Mouse (Mus musculus): ENCODE results near the gene Ptpra.

Ptpra gene

DNA sequence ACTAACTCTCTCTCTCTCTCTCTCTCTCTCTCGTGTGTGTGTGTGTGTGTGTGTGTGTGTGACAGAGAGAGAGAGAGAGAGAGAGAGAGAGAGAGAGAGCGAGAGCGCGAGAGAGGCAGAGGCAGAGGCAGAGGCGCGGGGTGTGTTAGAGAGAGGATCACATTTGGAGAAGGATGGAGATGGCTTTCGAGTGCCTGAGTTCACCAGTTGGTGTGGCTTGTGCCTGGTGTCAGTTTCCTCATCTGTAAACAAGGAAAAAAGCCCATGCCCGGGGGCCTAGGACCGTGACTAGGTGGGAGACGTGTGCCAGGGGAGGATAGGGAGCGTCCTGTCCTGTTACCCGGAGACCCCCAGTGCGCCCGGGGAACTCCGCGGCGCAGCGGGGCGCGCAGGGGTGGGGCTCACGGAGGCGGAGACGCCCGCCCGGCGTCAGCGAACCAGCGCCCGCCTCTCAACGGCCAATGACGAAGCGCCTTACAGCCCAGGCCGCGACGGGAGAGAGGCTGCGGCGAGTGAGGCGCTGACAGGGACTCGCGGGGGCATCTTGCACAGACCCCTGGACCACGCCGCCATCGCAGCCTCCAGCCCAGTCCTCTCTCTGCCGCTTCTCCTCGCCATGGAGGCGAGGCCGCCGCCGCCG lies at the start of gene Ptpra:
Gene Ptpra, plus strand, starts transcription at position 485 of the 640 bp plus-strand sequence.
- DNase-seq (ENCODE audit: low read depth): peak; percentile 73

DNA sequence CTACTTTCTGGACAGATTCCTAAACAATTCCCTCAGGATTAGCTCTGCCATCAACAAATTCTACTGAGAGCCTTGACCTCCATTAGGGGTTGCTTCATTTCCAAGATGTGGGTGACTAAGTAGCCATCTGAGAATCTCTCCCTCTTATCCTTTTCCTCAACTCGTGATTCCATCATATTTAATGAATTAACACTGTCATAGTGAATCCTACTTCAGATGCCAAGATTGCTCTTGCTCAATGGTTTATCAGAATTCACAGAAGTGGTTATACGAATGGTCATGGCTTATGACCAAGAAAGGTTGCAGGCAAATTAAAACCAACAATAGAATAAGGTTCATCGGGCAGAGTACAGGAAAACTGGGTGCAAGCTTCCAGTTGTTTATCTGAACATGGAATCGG lies 48.2 kb upstream of the Ptpra start:
- no peak for DNase-seq (ENCODE audit: low read depth)

DNA sequence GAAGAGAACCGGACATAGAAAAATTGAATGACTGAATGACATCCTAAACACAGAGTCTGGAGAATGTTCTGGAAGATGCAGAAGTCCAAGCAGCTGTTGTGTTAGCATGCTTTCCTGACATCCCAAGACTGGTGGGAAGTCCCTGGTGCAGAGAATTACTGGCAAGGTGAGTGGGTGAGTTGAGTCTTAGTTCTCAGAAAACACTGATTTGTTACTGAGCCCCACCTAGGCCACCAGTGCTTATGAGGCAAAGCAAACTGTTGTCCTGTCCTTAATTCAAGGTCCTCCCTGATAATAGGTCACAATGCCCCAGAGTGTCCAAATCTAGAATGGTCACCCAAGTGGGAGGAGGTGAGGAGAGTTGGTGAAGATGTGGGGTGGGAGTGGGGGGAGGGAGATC lies 45.1 kb upstream of the Ptpra start, which contains the start of the genes Gm28372 and 1700020A23Rik:
Gene Gm28372, plus strand, starts transcription at position 301 of the 400 bp plus-strand sequence.
Gene 1700020A23Rik, plus strand, starts transcription at position 321 of the 400 bp plus-strand sequence.
- no peak for DNase-seq (ENCODE audit: low read depth)

DNA sequence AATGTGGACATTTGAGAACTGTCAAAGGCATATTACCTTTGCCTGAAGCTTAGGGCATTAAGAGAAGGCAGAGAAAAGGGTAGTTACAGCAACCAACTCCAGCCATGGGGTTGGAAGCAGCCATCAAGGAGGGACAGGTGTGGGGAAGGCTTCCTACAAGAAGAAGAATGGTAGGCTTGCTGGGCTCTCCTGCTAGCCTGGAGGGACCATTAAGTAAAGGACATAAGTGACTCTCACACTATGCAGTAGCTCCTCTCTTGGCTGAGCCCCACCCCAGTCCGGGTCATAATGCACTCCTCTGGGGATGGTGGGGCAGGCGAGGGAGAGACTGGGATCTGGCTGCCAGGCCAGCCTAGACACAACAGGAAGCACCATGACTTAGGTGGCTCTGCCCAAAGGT lies 43.9 kb upstream of the Ptpra start, which contains the start of gene Tmem239:
Gene Tmem239, plus strand, starts transcription at position 301 of the 400 bp plus-strand sequence.
- DNase-seq (ENCODE audit: low read depth): no peak

DNA sequence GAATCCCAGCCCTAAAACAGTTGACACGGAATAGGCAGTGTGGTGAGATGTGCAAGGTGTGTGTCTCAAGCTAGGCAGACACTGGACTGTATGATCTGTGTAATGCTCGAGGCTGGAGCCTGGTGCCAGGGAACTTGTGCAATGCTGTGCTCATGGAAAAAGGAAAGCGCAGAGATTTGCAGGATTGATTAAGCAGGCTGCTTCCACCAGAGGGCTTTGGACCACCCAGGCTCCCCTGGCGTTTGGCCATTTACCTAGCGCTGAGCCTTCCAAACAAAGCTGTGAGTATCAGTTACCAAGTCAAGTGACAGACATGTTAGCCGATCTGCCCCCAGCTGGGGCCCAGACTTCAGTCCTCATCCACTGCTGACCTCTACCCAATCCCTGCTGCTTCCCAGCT lies 41.9 kb upstream of the Ptpra start:
- DNase-seq (ENCODE audit: low read depth): no peak

DNA sequence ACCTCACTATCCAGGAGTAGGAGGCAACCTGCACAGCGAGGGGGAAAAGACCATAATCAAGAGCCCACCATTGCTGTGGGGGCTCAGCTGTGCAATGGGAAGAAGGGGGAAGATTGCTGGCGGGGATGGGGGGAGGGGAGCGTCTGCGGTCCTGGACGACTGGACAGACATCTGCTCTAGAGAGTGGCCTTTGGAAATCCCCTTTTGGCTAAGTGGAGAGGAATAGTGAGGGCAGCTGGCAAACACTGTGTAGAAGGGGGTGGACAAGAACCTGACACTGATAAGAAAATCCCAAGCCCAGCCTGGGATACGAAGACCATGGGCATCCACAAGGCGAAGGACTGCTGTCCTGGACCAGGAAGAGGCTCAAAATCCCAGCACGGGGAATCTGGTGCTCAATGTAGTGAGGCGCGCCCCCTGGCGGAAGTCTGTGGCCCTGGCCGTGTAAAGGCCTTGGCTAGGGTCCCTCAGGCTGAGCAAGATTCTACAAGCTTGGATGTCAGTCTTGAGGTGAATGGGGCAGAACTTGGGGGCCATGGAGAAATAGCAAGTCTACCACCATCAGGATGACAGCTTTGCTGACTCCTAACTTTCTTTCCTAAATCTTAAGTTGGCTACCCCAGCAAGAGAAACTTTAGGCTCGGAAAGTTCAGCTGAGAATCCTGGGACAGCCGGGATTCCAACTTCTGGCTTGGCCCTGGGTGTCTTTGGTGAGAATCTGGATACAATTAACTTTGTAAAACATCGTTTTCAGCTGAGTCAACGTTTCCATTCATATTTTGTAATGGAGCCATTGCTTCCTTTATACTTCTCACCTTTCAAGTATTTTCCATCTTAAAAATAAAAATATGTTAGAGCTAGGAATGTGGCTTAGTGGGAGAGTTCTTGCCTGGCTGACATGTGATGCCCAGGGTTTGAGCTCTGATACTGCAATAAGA lies 38.3 kb upstream of the Ptpra start:
- DNase-seq (ENCODE audit: low read depth): peak; percentile 58

DNA sequence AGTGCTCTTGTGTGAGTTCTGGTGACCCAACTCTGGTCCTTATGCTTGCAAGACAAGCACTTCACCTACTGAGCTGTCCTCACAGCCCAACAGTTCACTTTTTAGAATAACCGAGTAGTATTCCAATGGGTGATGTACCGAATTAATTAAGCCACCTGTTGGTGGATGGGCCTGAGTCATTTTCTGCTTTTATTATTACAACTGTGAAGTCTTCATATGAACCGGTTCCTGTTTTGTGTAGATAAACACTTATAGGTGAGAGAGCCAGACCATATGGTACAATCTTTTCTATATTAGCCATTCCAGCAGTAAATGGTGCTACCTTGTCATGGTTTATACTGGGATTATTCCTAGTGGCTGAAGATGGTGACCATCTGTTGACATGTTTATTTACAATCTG lies 37.3 kb upstream of the Ptpra start:
- no peak for DNase-seq (ENCODE audit: low read depth)

DNA sequence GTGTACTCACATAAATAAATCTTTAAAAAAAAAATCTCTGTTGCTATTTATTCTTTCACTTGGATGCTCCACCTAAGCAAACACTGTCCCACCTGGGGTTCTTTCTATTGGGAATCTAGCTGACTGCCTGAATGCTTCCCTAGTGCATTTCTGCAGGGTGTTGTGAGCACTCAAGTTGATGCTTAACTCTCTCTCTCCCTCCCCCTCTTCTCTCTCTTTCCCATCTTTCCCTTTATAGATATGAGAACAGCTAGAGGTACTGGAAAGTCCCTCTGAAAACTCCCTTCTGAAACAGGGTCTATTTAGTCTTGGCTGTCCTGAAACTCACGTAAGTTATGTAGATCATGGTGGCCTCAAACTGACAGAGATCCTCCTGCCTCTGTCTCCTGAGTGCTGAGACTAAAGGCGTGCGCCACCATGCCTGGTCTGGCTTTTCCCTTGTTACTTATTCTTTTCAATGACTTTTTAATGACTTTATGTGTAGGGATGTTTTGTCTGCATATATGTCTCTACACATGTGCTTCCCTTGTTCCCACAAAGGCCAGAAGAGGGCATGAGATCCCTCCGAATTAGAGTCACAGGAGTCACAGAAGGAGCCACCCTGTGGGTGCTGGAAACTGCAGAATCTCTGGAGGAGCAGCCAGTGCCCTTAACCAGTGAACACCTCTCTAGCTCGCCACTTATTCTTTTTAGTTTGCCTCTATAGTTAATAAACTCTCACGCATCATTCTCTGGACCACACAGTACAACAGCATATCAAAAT lies 35.8 kb upstream of the Ptpra start:
- DNase-seq (ENCODE audit: low read depth): no peak

DNA sequence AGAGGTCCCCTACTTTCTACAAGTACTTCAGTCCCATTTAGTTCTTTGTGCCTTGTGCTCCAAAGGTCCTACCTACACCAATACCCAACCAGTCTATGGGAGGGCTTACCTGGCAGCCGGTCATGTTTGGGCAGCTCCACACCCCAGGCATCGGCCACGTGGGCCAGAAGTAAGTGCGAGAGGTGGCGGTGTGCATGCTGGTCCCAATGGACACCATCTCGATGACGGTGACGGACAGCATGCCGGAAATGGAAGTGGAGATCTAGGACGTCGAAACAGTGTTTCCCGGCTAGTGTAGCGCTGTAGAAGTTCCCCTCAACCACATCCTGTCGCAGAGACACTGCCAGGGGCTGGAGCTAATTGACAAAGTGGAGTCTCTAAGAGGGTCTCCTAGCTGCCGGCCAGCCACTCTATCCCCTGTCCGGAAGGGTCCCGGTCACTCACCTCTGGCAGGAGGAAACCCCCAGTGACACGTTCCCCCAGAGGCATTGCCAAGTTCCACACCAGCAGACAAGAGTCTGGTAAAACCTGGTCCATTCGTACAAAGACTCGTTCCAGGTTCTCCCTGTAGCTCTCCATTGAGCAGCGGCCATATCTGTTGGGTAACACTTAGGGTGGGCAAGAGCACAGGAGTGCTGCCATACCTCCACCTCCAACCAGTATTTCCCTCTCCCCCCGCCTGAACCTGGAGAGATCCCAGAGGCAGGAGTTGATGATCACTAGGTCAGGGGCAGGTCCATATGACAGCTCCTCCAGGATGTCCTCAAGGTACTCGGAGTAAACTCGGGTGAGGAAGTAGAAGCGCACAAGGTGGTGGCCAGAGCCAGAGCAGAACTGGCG lies 28.1 kb upstream of the Ptpra start:
- no peak for DNase-seq (ENCODE audit: low read depth)

DNA sequence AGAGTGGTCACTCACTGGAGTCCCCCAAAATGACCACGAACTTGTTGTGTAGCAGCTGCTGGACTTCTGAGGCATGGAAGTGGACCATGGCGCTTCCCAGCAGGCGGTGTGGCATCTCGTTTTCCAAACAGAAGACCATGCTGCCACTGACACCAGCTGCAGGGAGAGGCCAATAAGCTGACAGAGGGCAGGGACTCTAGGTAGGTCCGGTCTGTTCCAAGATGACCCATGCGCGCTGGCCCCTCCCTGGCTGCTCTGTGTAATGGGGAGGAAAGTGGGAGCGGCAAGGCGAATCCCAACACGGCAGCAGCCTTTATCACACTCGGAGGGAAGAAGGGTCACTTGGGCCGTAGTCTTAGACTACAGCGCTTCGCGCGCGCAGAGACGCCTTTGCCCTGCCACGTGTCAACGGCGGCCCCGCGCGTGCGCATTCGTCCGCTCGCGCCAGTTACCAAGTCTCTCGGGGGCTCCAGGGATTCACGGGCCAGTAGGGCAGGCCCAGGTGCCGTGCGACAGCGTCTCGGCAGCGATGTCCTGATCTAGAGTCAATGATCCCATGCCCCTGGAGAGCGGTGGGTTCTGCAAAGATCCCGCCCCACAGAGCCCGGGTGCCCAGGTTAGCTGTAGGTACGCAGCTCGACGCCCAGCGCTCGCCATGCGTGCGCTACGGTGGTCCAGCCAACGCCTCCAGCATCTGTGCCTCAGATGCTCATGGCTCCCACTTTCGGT lies 26.5 kb upstream of the Ptpra start:
- DNase-seq (ENCODE audit: low read depth): peak; percentile 50

DNA sequence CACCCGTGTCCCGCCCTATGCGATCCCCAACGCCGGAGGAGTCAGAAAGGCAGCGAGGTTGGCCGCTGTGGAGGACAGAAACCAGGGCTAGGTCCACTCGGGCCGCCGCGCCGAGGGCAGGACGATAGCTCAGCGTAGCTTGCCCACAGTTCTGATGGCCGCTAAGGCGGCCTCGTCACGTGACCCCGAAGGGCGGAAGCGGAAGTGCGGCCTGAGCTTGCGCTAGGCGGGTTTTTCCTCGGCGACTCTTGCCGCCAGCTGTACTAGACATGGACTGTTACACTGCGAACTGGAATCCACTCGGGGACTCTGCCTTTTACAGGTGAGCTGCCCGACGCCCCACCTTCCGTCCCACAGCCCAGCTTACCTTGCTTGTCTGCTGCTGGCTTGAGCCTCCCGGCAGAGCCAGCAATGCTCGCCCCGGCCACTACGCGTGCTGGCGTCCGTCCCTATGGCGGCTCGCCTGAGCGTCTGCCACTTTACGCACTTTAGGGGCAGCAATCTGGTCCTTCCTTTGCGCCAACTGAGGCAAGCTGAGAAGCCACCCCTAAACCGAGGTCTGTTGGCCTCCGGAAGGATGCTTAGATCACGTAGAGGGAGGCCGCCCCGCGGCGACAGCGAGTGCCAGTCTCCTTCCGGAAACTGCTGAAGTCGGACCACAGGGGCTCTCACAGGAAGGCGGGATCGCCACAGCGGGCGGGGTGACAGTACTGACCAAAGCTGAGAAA lies 25.8 kb upstream of the Ptpra start, which contains the start of the genes Vps16 and Pced1a:
Gene Vps16, plus strand, starts transcription at position 214 of the 728 bp plus-strand sequence.
Gene Pced1a, minus strand, starts transcription at position 576 of the 728 bp plus-strand sequence.
- peak; percentile 81 for DNase-seq (ENCODE audit: low read depth)

DNA sequence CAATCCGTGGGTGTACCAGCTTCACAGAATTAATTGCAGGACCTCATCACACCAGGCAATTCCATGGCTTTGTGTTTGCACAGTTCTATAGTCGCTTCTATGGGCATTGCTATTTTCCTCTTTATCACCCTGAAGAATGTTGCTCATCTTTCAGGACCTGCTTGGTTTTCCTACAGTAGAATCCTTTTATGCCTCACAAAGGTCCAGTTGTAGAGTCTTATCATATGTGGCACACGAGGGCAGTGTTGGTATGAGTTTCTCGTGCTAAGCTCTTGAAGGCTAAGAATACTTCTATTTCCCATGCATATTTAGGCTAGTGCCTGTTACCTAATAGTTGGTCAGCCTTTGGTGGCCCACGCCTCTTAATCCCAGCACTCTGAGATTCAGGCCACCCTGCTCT lies 25.0 kb upstream of the Ptpra start:
- DNase-seq (ENCODE audit: low read depth): no peak

DNA sequence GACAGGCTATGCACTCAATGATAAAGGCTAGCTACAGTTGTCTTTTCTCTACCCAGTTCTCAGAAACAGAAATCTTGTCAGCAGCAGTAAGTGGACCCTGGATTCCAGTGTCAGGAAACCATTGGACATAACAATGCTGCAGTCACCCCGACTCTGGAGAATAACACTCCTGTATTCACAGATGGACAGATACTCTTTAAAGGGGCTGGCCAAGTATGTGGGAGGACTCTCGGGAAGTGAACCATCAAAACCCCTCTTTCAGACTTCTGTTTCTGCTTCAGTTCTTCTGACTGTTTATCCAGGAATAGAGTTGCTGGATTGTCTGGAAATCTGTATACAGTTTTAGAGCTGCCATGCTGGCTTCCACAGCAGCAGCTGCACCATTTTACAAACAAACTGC lies 20.2 kb upstream of the Ptpra start:
- DNase-seq (ENCODE audit: low read depth): no peak

DNA sequence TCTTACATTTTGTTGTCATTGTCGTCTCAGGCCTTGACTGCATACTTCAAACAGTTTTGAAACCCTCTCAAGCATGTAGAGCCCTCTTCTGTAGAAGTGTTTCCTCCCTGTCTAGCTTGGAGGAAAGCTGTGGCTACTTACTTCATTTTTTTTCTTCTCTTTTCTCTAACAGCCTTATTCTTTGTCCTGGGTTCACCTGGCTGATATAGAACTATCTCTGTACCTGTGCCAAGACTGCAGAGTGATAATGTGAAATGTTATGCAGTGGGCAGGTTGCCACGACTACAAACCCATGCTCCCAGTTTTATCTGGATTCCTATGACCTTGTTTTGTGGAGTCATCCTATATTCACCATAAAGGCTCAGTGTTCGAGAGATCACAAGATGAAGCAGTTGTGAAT lies 19.6 kb upstream of the Ptpra start:
- DNase-seq (ENCODE audit: low read depth): no peak

DNA sequence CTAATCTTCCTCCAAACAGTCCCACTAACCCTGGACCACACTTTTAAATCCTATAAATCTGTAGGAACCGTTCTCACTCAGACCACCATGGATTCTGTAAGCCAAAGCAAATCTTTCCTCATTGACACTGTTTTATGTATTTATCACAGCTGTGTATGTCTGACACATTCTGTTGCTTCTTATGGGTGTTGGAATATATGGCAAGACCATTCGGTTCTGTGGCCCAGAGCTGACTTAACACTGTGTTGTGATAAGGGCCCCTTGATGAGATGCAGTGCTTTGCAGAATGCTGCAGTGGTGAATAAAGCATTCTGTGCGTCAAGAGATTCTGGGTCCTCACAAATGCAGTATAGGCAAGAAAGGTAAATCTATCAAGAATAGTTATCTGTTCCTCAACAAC lies 17.9 kb upstream of the Ptpra start:
- DNase-seq (ENCODE audit: low read depth): no peak

DNA sequence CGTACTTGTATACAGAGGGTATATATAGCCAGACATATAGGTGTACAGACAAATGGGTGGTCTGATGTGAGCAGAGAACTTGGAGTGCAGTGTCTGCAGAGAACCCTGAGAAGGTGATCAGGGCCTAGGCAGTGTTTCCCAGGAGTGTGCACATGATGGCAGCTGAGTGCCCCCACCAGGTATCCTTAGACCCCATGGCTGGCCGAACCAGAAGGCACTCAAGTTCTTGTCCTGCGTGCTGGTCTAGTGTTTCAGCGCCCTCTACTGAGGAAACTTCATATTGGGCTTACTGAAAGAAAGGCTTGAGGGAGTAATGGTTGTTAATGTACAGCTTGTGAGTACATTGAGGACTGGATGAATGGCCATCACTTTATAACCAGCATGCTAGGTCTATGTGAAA lies 16.9 kb upstream of the Ptpra start:
- DNase-seq (ENCODE audit: low read depth): peak; percentile 62

DNA sequence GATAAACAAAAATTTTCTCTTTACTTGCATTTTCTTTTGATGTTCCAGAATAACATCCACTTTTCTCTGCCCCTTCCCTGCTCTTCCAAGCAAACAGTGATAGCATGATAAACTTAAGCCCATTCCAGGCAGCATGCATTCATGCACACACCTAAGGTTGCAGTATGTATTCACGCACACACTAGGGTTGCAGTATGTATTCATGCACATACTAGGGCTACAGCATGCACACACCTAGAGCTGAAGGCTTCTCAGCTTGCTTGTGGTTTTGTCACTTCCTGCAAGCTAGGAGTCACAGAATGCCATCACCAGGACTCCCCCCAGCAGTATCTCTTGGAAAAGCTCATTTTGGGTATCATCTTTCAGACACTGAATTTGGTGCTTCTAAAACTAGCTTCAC lies 13.3 kb upstream of the Ptpra start:
- DNase-seq (ENCODE audit: low read depth): no peak

DNA sequence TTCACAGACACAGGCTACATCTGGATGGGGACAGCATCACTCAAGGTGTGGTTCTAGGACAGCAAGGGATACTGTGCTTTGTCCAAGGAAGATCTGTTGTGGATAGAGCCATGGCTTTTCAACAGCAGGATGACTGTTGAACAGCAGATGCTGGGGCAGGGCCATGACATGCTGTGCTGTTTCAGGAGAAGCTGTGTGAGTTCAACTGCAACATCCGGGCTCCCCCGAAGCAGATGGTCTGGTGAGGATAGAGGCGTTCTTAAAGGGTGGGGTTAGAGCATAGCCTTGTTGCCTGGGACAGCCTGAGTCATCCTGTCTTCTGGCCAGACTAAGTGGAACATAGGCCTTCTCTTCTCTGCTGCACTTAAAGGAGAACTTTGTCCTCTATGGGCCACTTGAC lies 11.2 kb upstream of the Ptpra start:
- DNase-seq (ENCODE audit: low read depth): no peak

DNA sequence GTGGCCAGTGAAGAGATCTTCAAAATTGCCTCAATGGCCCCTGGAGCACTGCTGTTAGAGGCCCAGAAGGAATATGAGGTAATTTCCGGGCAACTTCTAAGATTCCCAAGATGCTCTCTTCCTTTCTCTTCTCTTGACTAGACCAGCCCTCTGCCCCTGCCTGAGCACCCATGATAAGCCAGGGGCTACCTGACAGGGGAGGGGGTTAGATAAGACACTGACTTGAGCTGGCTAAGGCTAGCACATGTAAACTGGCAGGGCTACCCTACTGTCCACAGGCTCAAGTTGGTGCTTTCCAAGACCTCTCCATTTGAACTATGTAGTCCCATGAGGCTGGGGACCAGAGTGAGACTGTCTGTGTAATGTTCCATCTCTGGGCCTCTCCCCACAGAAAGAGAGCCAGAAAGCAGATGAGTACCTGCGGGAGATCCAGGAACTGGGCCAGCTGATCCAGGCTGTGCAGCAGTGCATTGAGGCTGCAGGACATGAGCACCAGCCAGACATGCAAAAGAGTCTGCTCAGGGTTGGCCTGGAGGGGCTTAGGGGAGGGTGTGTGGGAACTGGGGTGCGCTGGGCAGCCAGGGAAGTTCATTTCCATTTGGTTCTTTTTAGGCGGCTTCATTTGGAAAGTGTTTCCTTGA lies 10.1 kb upstream of the Ptpra start:
- no peak for DNase-seq (ENCODE audit: low read depth)

All from c-Kit-positive CD71-negative TER-119-negative erythroid progenitor cells, embryonic 14.5 days (primary cell).